Mouse (Mus musculus) kidney, adult 2 months (tissue): ENCODE results near the gene Myo9b. TPM values are rescaled to one million over a fixed set of nuclear protein-coding genes. Genes with fewer than 3 reads are reported as not detected.
"Not testable (repeated sequence)": the region's sequence is repeated elsewhere in the genome, so short reads cannot be mapped to it uniquely, and the experiment has no call there.

Source experiments
- DNase-seq: peaks from one replicate; pipeline ENCODE4 v3.0.0; 2021
- H3K27ac ChIP-seq: fragments of 200-500 bp; 2 replicates; pipeline ENCODE4 v1.5.1; 2012; ENCODE audit warnings: low read depth, low read length, control low read depth, inconsistent platforms; ENCODE audit not compliant: insufficient read depth
- H3K27me3 ChIP-seq: fragments of 200-500 bp; replicated peaks from 2 replicates; pipeline ENCODE4 v1.6.1; 2012; ENCODE audit warnings: mild to moderate bottlenecking, moderate library complexity, low read length, inconsistent platforms; ENCODE audit not compliant: control insufficient read depth, insufficient read depth
- H3K36me3 ChIP-seq: fragments of 200-500 bp; 2 replicates; pipeline ENCODE4 v1.6.1; 2012; ENCODE audit warnings: mild to moderate bottlenecking, moderate library complexity, low read length, inconsistent platforms; ENCODE audit not compliant: control insufficient read depth, insufficient read depth
- H3K4me1 ChIP-seq: fragments of 200-500 bp; 2 replicates; pipeline ENCODE4 v1.6.1; 2011; ENCODE audit warnings: low read length; ENCODE audit not compliant: control insufficient read depth, insufficient read depth
- H3K4me3 ChIP-seq: fragments of 200-500 bp; 2 replicates; pipeline ENCODE4 v1.5.1; 2011; ENCODE audit warnings: mild to moderate bottlenecking, low read depth, low read length, control low read depth; ENCODE audit not compliant: insufficient read depth
- CTCF ChIP-seq: fragments of 200-500 bp; conservative IDR thresholded peaks from 2 replicates; pipeline ENCODE4 v1.5.1; 2011; ENCODE audit warnings: low read depth, mild to moderate bottlenecking, control low read depth, low read length, moderate library complexity, mixed read lengths; ENCODE audit not compliant: insufficient read depth, insufficient read length
- POLR2A ChIP-seq: fragments of 200-500 bp; IDR thresholded peaks from one replicate; pipeline ENCODE4 v1.6.1; 2011; ENCODE audit warnings: low read depth, low read length, control low read depth
- WGBS: fragments of 180-500 bp; shearing (Covaris S2); methylation state at CpG from one replicate; pipeline ENCODE4 v1.1.7; 2018; 5-methylcytosine and 5-hydroxymethylcytosine counted together
- polyA plus RNA-seq: library from polyadenylated mRNA; depleted of rRNA; stranded (reverse); fragments of >200 nt; gene quantifications from 2 replicates; pipeline ENCODE4 v1.2.3, GENCODE M21; 2012

Myo9b gene
- polyA plus RNA-seq, 1 experiment: 12.0 TPM

DNA sequence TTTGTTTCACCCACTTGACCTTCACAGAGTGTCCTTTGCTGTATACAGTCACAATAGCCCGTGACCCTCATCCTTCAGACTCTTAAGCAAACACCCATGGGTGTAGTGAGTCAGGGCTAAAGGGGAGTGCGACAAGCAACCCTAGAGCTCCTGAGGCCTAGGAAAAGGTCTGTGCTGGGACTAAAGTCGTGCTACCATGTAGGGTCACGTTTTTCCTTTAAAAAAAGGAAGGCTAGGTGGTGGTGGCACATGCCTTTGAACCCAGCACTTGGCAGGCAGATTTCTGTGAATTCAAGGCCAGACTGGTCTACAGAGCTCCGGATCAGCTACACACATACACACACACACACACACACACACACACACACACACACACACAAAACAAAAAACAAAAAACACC lies 884 bp upstream of the Myo9b start:
- Histone ChIP-seq H3K27ac (no peak overlapping the region), H3K4me3 (peak overlapping the region; percentile 85)
- WGBS: 31% methylated on average over 5 of the region's 5 CpGs

DNA sequence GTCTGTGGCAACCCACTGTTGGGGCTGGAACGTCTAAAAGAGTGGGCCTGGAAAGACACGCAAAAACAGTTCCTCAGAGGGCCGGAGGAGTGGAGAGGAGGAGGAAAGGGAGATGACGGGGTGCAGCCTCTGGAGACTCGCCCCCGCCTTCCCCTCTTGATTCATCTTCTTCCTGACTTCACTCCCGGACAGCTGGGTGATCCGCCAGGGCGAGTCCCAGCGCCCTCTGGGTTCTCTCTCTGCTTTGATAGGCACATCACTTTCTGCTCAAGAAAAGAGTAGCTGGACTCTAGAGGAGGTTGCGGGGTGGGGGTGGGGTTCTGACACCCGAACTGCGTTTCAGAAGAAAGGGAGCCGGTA lies 617 bp downstream of the Myo9b start:
- WGBS: under 1% methylated on average over 14 of the region's 14 CpGs
- H3K4me3 ChIP-seq: peak overlapping the region; percentile 85
- H3K27me3 ChIP-seq: no peaks in the 10 kb centered on the region
- DNase-seq: peak; percentile 58
- H3K4me1 ChIP-seq: peaks cover 14% of the 10 kb centered on the region; the same call in 1 of the 2 replicates
- peak overlapping the region; percentile 5; the same call in 1 of the 2 replicates for H3K27ac ChIP-seq
- TF ChIP-seq CTCF: no peak
- TF ChIP-seq POLR2A: no peak
- no peaks in the 10 kb centered on the region for H3K36me3 ChIP-seq

More for the DNA sequence above, 884 bp upstream of the Myo9b start:
- no peak for TF ChIP-seq POLR2A
- no peak for TF ChIP-seq CTCF
- Histone ChIP-seq H3K4me1 (peaks cover 14% of the 10 kb centered on the region; the same call in 1 of the 2 replicates), H3K27me3 (no peaks in the 10 kb centered on the region), H3K36me3 (no peaks in the 10 kb centered on the region)
- DNase-seq: no peak

DNA sequence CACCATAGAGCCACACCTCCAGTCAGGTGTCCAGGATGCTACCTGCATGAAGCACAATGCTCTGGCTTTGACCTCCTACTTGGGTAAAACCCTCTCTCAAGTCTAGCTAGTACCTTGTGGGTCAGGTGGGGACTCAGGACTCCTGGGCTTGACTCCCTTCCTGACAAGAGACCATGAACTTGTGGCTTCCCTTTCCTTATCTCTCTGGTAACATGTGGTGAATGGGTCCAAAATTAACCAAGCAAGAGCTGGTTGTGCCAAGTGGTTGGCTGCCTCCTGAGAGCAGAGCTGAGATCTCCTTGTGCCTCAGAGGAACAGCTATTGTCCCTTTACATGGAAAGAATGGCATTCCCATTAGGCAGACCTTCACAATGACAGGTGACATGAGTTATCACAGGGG lies 2.0 kb downstream of the Myo9b start:
- TF ChIP-seq POLR2A (no peak), CTCF (no peak)
- peaks cover 14% of the 10 kb centered on the region; the same call in 1 of the 2 replicates for H3K4me1 ChIP-seq
- no peak for DNase-seq
- H3K27me3 ChIP-seq: no peaks in the 10 kb centered on the region
- no peak overlapping the region for H3K4me3 ChIP-seq
- no peaks in the 10 kb centered on the region for H3K36me3 ChIP-seq
- H3K27ac ChIP-seq: no peak overlapping the region

DNA sequence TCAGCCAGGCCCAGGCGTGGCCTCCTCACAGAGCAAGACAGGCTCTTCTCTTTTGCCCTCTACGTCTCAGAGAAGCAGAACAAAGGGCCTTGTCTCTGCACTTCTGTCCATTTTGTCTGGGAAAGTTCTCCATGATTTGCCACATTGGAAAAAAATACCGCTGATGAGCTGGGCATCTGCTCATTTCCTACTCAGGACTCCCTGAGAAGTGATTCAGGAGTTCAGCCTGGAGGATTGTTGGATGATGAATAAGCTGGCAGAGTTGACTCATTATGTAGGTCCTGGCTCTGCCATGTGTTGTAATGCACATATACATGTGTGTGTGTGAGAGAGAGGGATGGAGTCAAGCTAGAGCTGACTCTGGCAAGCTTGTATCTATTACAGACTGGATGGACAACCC lies 3.7 kb downstream of the Myo9b start:
- TF ChIP-seq POLR2A: no peak
- no peak for TF ChIP-seq CTCF
- Histone ChIP-seq H3K4me1 (peaks cover 14% of the 10 kb centered on the region; the same call in 1 of the 2 replicates), H3K27ac (no peak overlapping the region), H3K36me3 (no peaks in the 10 kb centered on the region), H3K4me3 (no peak overlapping the region), H3K27me3 (no peaks in the 10 kb centered on the region)
- WGBS: 94% methylated on average over 3 of the region's 3 CpGs
- no peak for DNase-seq

DNA sequence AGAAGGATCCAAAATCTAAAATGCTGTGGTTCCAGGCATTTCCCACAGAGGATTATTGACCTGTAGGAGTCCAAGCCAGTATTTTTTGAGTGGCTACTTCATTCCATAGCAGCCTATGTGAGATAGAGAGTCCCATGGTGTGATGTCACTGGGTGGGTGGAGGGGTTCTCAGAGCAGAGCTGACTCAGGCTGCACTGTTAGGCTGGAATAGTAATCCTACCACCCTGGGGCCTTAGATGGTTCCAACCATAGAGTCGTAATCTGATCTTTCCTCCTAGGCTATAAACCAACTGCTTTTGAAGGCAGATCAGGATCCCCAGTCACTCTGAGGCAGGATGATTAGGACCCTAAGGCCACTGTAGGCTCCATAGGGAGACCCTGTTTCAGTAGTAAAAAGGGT lies 6.9 kb downstream of the Myo9b start:
- H3K27ac ChIP-seq, H3K4me3 ChIP-seq, H3K36me3 ChIP-seq, DNase-seq, H3K4me1 ChIP-seq, H3K27me3 ChIP-seq: not testable (repeated sequence)
- 93% methylated on average over 1 of the region's 1 CpGs for WGBS

DNA sequence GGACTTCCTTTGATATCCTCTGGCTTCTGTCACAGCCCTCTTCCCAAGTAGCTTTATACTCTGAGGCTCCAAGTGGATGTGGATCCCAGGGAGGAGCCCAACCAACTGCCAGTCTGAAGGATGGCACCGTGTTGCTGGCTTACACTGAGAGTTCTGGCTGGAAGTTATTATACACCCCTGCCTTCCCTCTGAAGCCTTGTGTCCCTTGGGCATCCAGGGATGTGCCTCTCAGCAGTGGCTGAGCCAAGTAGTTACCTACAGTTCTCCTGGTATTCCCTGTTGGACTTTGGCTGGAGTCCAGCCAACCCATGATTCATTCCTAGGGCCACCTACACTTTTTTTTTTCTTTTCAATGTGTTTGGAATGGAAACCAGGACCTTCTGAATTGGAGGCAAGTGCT lies 9.2 kb downstream of the Myo9b start:
- H3K4me3 ChIP-seq, DNase-seq, H3K4me1 ChIP-seq, H3K27me3 ChIP-seq, H3K36me3 ChIP-seq, H3K27ac ChIP-seq: not testable (repeated sequence)
- WGBS: 56% methylated on average over 1 of the region's 1 CpGs

DNA sequence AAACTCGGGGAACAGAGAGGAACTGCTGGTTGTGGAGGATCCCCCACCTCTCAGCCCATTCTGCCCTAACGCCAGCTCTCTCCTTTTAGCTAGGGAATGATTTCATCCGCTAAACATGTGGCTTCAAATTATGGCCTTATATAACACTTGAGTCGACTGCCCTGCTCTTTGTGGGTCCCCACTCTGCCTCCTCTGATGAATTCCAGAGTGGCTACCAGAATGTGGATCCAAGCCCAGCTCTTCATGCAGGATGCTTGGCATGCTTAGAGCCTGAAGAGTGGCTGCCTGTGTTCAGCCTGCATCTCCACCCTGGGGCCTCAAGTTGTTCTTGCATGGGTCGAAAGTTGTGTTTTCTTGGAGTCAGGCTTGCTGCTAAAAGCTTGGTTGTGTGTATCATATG lies 10.1 kb downstream of the Myo9b start:
- no peaks in the 10 kb centered on the region for H3K27me3 ChIP-seq
- WGBS: 68% methylated on average over 5 of the region's 5 CpGs
- no peak for TF ChIP-seq POLR2A
- no peak for TF ChIP-seq CTCF
- no peaks in the 10 kb centered on the region for H3K36me3 ChIP-seq
- H3K4me1 ChIP-seq: 0 out of 2 replicates have a peak, but pooled peaks cover 2% of the 10 kb centered on the region
- no peak for DNase-seq
- H3K4me3 ChIP-seq: no peak overlapping the region
- no peak overlapping the region for H3K27ac ChIP-seq

DNA sequence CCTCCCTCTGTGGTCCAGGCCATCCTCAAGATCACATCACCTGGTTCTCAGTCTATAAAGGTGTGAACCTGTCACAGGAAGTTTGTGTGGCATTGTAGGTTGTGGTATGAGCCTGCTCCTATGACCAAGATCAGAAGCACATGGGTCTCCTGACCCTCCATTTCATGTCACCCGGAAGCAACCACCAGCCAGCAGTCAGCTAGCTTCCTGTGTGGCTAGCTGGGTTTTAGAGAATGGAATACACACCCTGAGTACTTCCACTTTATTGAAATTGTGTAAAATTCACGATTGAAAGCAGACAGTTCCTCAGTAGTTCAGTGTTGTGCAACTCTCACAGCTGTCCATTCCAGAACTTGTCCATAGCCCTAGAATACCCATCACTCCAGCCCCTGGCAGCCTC lies 13.7 kb downstream of the Myo9b start:
- not testable (repeated sequence) for H3K4me1 ChIP-seq, DNase-seq, H3K27ac ChIP-seq, H3K4me3 ChIP-seq, H3K27me3 ChIP-seq, H3K36me3 ChIP-seq
- 69% methylated on average over 2 of the region's 2 CpGs for WGBS
